Mouse (Mus musculus) midbrain, embryonic 12.5 days (tissue): ENCODE measurements around the gene Sptbn1. TPM values are rescaled to one million over a fixed set of nuclear protein-coding genes. Genes with fewer than 3 reads are reported as not detected.

Experiments used
- ATAC-seq: fragments of 200-750 bp; cut with Nextera tagmentation; 2 replicates; pipeline ENCODE4 v1.8.0; 2017; ENCODE audit warnings: low read depth, moderate TSS enrichment, moderate library complexity; ENCODE audit not compliant: low FRiP score
- H3K27ac ChIP-seq: fragments of 300-500 bp; sonication (generic); replicated peaks from 2 replicates; pipeline ENCODE4 v1.5.1; 2016; ENCODE audit warnings: mild to moderate bottlenecking
- H3K27me3 ChIP-seq: fragments of 300-500 bp; sonication (generic); 2 replicates; pipeline ENCODE4 v1.6.1; 2016; ENCODE audit warnings: mild to moderate bottlenecking
- H3K36me3 ChIP-seq: fragments of 300-500 bp; sonication (generic); 2 replicates; pipeline ENCODE4 v1.6.1; 2016
- H3K4me1 ChIP-seq: fragments of 300-500 bp; sonication (generic); 2 replicates; pipeline ENCODE4 v1.6.1; 2016
- H3K4me2 ChIP-seq: fragments of 300-500 bp; sonication (generic); replicated peaks from 2 replicates; pipeline ENCODE4 v1.6.1; 2016; ENCODE audit warnings: mild to moderate bottlenecking, moderate library complexity
- H3K4me3 ChIP-seq: fragments of 300-500 bp; sonication (generic); 2 replicates; pipeline ENCODE4 v1.5.1; 2016; ENCODE audit warnings: mild to moderate bottlenecking
- H3K9ac ChIP-seq: fragments of 300-500 bp; sonication (generic); replicated peaks from 2 replicates; pipeline ENCODE4 v1.6.1; 2016; ENCODE audit warnings: mild to moderate bottlenecking, moderate library complexity
- H3K9me3 ChIP-seq: fragments of 300-500 bp; sonication (generic); 2 replicates; pipeline ENCODE4 v1.6.1; 2016; ENCODE audit warnings: mild to moderate bottlenecking
- WGBS: fragments of 180-500 bp; shearing (Covaris S2); methylation state at CpG from one replicate; pipeline ENCODE4 v1.1.7; 2016; 5-methylcytosine and 5-hydroxymethylcytosine counted together
- polyA plus RNA-seq: library from polyadenylated mRNA; unstranded; fragments of >200 nt; fragmentation: Nextera tagmentation; extraction: Ambion mirVana; gene quantifications from 2 replicates; pipeline ENCODE4 v1.2.1, GENCODE M21; 2016

Gene Sptbn1
- polyA plus RNA-seq, 1 experiment from 2014 or later: 108 TPM

DNA sequence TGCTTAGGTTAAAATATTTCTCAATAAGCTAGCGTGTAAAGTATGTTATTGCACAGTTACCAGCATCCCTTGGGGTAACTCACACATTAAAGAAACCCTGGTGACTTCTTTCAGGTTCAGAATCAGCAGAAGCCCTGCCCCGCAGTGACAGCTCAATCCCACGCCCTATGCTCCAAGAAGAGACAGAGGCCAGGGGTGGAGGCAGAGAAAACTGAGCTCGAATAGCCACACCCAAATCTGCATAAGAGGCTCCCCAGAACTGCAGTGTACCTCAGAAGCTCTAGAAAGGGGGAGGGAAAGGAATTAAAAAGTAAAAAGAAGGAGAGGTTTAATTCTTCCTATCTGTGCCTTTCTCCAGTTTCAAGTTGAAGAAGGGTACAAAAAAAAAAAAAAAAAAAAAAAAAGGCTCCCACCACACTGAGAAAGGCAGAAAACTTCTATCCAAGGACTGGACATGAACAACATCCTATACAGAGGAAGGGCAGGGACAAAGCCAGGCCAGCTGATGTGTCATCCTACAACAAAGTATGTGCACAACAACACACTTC, 107.3 kb downstream of the Sptbn1 start:
- no peaks in the 10 kb centered on the region for H3K36me3 ChIP-seq
- H3K9ac ChIP-seq: no peak overlapping the region
- H3K4me3 ChIP-seq: no peak overlapping the region
- ATAC-seq: no peak
- no peak overlapping the region for H3K4me2 ChIP-seq
- H3K27ac ChIP-seq: 0 out of 2 replicates have a peak overlapping the region, but pooled peaks have one; percentile 17
- WGBS: 65% methylated on average over 4 of the region's 4 CpGs
- peaks cover 10% of the 10 kb centered on the region; the same call in 1 of the 2 replicates for H3K4me1 ChIP-seq
- no peaks in the 10 kb centered on the region for H3K27me3 ChIP-seq
- no peaks in the 10 kb centered on the region for H3K9me3 ChIP-seq

DNA sequence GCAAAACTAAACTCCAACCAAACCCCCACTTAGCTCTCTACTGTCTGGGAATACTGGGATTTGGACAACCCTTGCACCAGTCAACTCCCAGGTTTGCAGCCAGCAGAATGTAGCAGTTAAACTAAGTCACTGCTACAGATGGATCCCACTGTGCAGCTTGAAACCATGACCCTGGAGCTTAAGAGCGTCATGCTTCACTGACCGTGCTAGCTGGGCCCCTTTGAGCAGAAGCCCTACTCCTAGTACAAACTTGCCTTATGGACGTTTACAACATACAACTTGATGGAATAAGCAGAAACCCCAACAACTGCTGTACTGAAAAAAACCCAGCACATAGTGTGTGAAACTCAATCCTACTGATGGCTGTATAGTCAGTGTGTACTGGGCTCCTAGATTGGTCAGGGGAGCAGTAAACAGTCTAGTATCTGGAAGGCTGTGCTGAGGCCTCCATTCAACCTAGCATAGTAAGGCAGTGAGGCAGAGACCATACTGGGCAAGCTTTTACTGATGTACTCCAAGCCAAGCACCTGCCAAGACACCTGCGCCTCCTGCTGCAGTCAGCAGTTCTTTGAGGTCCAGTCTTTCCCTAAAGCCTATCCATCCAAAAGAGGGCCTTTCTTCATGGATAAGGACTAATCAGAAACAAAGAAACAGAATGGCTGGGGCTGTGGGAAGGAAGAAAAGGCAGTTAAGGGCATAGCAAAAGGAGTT, 108.3 kb downstream of the Sptbn1 start:
- Histone ChIP-seq H3K27me3 (no peaks in the 10 kb centered on the region), H3K27ac (no peak overlapping the region), H3K4me2 (no peak overlapping the region), H3K9ac (no peak overlapping the region), H3K9me3 (no peaks in the 10 kb centered on the region), H3K4me1 (peaks cover 10% of the 10 kb centered on the region; the same call in 1 of the 2 replicates), H3K36me3 (no peaks in the 10 kb centered on the region), H3K4me3 (no peak overlapping the region)
- no peak for ATAC-seq
- WGBS: 68% methylated on average over 4 of the region's 4 CpGs

DNA sequence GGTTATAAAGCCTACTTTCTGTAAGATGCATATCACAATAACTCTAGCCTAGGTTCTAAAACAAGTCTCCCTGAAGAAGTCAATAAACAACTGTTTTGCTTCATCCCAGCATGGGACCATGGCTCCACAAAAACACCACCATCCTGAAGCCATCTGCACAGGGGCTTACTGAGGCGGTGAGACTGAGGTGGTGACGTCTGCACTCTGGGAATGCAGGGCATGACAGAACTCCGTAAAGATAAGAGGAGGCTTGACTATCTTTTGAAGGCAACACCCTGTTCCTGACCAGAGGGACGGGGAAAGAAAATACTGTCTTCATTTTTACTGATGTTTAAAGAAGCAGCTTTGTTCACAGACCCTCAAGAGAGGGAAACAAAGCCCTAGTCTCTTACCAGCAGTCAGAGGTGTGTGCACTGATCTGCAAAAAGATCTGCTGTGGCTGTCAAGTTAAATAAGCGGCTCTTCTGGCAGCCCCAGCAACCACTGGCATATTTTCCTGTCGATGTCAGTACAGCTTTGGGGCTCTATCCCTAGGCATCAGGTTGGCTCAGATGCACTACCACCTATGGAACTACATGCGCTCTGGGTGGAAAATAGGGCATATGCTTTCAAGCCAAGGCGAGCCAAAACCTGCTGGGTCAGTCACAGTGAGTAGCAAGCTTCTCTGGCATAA, 109.8 kb downstream of the Sptbn1 start:
- no peak for ATAC-seq
- no peak overlapping the region for H3K27ac ChIP-seq

DNA sequence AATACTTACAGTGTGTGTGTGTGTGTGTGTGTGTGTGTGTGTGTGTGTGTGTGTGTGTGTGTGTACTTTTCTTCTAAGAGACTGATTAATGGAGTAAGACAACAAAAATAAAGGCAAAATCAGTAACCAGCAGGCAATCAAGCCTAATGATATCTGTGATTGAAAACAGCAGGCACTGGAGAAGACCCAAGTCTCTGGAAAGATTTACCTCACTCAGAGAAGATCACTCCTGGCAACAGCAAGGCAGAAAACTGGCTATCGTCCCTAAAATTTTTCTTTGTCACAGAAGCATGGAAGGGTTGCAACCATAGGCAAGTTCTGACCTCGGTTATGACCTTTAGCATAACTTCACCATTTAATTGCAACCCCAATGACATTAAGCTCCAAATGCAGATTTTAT, 112.1 kb downstream of the Sptbn1 start:
- ATAC-seq: no peak
- 0 out of 2 replicates have a peak, but pooled peaks cover 2% of the 10 kb centered on the region for H3K4me1 ChIP-seq
- H3K27me3 ChIP-seq: no peaks in the 10 kb centered on the region
- no peaks in the 10 kb centered on the region for H3K9me3 ChIP-seq
- H3K4me2 ChIP-seq: no peak overlapping the region
- 90% methylated on average over 2 of the region's 2 CpGs for WGBS
- peaks cover 25% of the 10 kb centered on the region for H3K36me3 ChIP-seq
- H3K27ac ChIP-seq: no peak overlapping the region
- H3K9ac ChIP-seq: no peak overlapping the region
- no peak overlapping the region for H3K4me3 ChIP-seq

More for the DNA sequence above, 109.8 kb downstream of the Sptbn1 start:
- 60% methylated on average over 8 of the region's 8 CpGs for WGBS
- Histone ChIP-seq H3K4me1 (peaks cover 10% of the 10 kb centered on the region; the same call in 1 of the 2 replicates), H3K36me3 (peaks cover 9% of the 10 kb centered on the region; the same call in 1 of the 2 replicates), H3K9me3 (no peaks in the 10 kb centered on the region), H3K4me2 (no peak overlapping the region), H3K9ac (no peak overlapping the region), H3K27me3 (no peaks in the 10 kb centered on the region), H3K4me3 (no peak overlapping the region)

DNA sequence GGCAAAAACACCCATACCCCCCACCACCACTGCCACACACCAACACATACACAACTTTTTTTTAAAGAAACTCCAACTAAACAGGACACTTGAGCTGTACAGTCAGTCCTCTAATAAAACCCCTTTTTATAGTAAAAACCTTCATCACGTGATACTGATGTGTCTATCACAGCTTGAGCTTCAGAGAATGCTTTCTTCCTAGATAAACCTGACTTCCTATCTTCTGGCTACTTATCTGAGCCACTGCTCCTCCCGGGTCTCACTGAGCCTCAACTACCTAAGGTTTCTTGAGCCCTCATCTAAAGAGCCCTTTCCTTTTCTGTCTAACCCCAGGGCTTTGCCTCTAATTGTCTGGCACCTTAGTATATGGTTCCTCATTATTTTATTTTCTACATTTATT, 113.0 kb downstream of the Sptbn1 start:
- no peaks in the 10 kb centered on the region for H3K27me3 ChIP-seq
- H3K4me2 ChIP-seq: no peak overlapping the region
- H3K4me3 ChIP-seq: no peak overlapping the region
- H3K9me3 ChIP-seq: no peaks in the 10 kb centered on the region
- WGBS: 91% methylated on average over 2 of the region's 2 CpGs
- H3K36me3 ChIP-seq: peaks cover 28% of the 10 kb centered on the region
- H3K4me1 ChIP-seq: 0 out of 2 replicates have a peak, but pooled peaks cover 2% of the 10 kb centered on the region
- ATAC-seq: no peak
- no peak overlapping the region for H3K27ac ChIP-seq
- no peak overlapping the region for H3K9ac ChIP-seq

DNA sequence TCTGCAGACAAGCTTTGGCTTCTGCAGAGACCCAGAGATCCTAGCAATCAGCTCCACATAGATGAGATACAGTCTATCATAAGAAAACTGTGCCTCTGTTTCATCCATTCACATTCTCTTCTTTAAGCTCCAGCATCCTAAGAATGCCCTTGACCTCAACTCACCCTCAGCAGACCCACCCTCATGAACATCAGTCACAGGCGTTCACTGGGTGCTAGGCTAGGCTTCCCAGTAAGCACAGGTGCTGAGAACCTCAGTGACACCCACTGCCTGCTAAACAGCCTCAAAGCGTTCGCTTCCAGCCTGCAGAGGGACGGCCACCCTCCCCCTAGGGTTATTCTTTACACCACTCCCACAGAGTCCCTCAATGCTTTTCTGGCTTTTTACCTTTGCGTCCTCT, 119.1 kb downstream of the Sptbn1 start:
- Histone ChIP-seq H3K9ac (no peak overlapping the region), H3K27ac (no peak overlapping the region), H3K27me3 (no peaks in the 10 kb centered on the region), H3K36me3 (peaks cover 63% of the 10 kb centered on the region), H3K4me3 (no peak overlapping the region), H3K9me3 (no peaks in the 10 kb centered on the region), H3K4me2 (no peak overlapping the region), H3K4me1 (no peaks in the 10 kb centered on the region)
- ATAC-seq: no peak
- 92% methylated on average over 5 of the region's 5 CpGs for WGBS

DNA sequence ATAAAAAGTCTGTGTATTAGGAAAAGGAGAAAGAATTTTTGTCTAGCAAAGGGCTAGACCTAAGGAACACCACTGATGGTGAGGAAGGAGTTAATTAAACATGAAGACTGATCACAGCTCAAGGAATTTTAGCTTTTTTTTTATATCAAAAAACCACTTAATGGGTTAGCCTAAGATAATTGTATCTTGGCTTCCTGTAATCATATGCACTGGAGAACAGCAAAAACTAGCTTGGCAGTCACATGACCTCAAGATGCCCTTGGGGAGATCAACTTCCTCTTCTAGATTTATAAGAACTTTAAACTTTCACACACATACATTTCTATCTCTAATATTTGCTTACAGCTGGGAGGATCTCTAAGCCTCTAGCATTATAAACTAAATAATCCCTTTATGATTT, 119.6 kb downstream of the Sptbn1 start:
- H3K9ac ChIP-seq: no peak overlapping the region
- no peak overlapping the region for H3K27ac ChIP-seq
- H3K4me1 ChIP-seq: no peaks in the 10 kb centered on the region
- H3K9me3 ChIP-seq: no peaks in the 10 kb centered on the region
- ATAC-seq: no peak
- H3K4me2 ChIP-seq: no peak overlapping the region
- H3K36me3 ChIP-seq: peaks cover 63% of the 10 kb centered on the region
- H3K4me3 ChIP-seq: no peak overlapping the region
- no peaks in the 10 kb centered on the region for H3K27me3 ChIP-seq

DNA sequence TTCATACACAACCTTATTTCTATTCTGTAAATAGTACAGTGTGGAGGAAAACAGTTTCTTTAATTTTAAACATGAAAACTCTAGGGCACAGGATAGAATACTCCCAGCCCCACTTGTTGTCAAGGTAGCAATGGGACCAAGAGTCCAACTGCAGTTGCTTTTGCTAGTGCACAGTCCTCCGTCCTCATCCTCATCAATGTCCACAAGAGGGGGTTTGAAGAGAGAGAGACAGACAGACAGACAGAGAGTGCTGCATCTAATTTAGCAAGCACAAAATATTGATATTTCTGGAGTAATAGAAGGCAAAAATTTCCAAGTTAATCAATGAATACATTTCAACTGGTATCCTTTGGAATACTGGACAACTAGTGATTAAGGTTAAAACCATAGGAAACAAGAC, 120.1 kb downstream of the Sptbn1 start:
- no peaks in the 10 kb centered on the region for H3K27me3 ChIP-seq
- H3K36me3 ChIP-seq: peaks cover 63% of the 10 kb centered on the region
- no peak overlapping the region for H3K4me3 ChIP-seq
- no peaks in the 10 kb centered on the region for H3K4me1 ChIP-seq
- no peak overlapping the region for H3K4me2 ChIP-seq
- no peak for ATAC-seq
- no peak overlapping the region for H3K27ac ChIP-seq
- no peak overlapping the region for H3K9ac ChIP-seq
- H3K9me3 ChIP-seq: no peaks in the 10 kb centered on the region
- WGBS: 91% methylated on average over 1 of the region's 1 CpGs

DNA sequence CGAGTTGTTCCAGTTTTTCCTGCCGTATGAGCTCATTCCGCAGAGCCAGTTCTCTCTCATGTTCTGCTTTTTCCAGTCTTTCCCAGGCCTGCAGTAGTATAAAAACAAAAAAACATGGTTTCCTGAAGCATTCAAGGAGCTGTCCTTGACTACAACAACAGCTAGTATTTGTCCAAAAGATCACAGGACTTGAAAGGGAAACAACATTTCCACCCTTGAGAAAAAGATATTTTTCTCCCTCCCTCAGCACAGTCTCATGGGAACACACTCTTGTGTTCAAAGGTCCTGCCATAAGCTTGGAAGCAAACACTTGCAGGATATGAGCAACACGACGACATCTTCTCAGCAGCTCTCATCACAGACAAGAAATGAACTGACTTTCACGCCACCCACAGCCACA, 124.9 kb downstream of the Sptbn1 start:
- Histone ChIP-seq H3K4me1 (no peaks in the 10 kb centered on the region), H3K27me3 (no peaks in the 10 kb centered on the region), H3K36me3 (peaks cover 81% of the 10 kb centered on the region), H3K9me3 (no peaks in the 10 kb centered on the region), H3K27ac (no peak overlapping the region), H3K4me3 (no peak overlapping the region), H3K4me2 (no peak overlapping the region), H3K9ac (no peak overlapping the region)
- ATAC-seq: no peak
- 87% methylated on average over 6 of the region's 6 CpGs for WGBS

DNA sequence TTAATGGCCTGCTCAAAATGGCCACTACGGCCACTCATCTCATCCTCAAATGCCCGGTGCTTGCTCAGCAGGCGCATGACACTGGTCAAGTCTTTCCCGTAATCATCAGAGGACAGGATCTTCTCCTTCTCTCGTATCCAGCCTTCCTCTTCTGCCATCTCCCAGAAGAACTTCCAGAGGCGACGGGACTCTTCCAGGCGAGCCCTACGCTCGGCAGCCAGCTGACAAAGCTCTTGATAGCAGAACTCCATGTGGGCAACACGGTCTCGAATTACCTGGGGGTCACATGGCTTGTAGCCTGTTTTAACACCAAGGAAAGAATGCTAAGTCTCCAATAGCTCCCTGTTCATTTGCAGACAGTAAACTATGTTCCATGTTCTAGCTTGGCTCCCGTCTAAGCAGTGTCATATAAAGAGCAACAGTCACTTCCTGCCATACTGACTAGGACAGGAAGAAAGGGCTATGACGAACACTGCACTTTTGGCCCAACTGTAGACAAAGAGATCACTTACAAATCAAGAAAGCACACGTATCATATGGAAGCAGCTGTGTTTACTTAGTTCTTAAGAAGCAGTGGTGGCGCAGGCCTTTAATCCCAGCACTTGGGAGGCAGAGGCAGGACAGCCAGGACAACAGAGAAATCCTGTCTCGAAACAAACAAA, 128.7 kb downstream of the Sptbn1 start:
- Histone ChIP-seq H3K27ac (no peak overlapping the region), H3K4me1 (no peaks in the 10 kb centered on the region), H3K27me3 (no peaks in the 10 kb centered on the region), H3K9ac (no peak overlapping the region), H3K36me3 (peaks cover 91% of the 10 kb centered on the region), H3K4me3 (no peak overlapping the region), H3K4me2 (no peak overlapping the region), H3K9me3 (no peaks in the 10 kb centered on the region)
- 90% methylated on average over 17 of the region's 17 CpGs for WGBS
- ATAC-seq: no peak

DNA sequence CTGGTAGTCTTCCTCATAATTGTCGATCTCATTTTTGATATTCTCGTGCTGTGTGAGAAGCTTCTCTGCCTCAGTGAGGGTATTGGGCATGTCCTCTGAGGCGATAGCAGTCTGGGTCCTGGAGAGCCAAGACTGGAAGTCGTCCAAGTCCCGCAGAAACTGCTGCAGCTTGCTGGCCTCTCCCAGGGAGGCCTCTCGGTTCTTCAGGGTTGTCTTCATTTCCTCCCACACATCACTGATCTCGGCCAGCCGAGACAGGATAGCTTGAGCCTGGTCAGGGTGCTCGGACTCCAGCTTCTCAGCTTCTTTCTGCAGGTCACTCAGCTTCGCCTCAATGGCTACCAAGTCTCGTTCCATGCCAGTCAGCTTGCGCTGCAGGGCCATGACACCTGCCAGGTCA, 130.9 kb downstream of the Sptbn1 start:
- WGBS: 91% methylated on average over 12 of the region's 12 CpGs
- H3K9ac ChIP-seq: no peak overlapping the region
- H3K27ac ChIP-seq: no peak overlapping the region
- H3K36me3 ChIP-seq: peaks cover 90% of the 10 kb centered on the region
- no peaks in the 10 kb centered on the region for H3K4me1 ChIP-seq
- no peaks in the 10 kb centered on the region for H3K27me3 ChIP-seq
- no peak for ATAC-seq
- no peak overlapping the region for H3K4me2 ChIP-seq
- H3K9me3 ChIP-seq: no peaks in the 10 kb centered on the region
- no peak overlapping the region for H3K4me3 ChIP-seq

DNA sequence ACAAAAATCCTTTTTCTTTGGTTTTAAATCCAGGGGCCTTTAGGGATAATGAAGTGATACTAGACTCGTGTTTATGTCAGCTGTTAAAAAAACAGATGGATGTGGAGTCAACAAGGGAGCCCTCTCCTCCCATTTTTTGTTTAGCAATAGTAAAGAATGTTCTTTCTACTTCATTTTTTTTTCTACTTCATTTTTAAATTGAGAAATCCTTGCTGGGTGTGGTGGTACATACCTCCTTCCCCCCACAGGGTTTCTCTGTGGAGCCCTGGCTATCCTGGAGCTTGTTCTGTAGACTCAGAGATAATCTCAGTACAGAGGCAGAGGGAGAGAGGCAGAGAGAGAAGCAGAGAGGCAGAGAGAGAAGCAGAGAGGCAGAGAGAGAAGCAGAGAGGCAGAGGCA, 133.9 kb downstream of the Sptbn1 start:
- ATAC-seq: no peak
- Histone ChIP-seq H3K9ac (no peak overlapping the region), H3K9me3 (no peaks in the 10 kb centered on the region), H3K4me1 (no peaks in the 10 kb centered on the region), H3K27ac (no peak overlapping the region), H3K36me3 (peaks cover 87% of the 10 kb centered on the region), H3K27me3 (no peaks in the 10 kb centered on the region), H3K4me3 (no peak overlapping the region), H3K4me2 (no peak overlapping the region)
- 84% methylated on average over 1 of the region's 1 CpGs for WGBS
